Mouse (Mus musculus) lung, postnatal 25 days (tissue): Measurements from ENCODE around the gene Tbc1d10a.

Experiments used
- DNase-seq: peaks from one replicate; pipeline ENCODE4 v3.0.0; 2022; ENCODE audit warnings: low spot score

Gene Tbc1d10a

GRCm38 (mm10) chr11:4237389-4237912 lies 50.9 kb downstream of the Tbc1d10a start:
- no peak for DNase-seq

GRCm38 (mm10) chr11:4238167-4238566 lies 51.6 kb downstream of the Tbc1d10a start:
- no peak for DNase-seq

GRCm38 (mm10) chr11:4239691-4240090 lies 53.1 kb downstream of the Tbc1d10a start:
- DNase-seq, result no peak

GRCm38 (mm10) chr11:4240151-4240550 lies 53.6 kb downstream of the Tbc1d10a start:
- no peak for DNase-seq

GRCm38 (mm10) chr11:4241180-4241579 lies 54.6 kb downstream of the Tbc1d10a start:
- DNase-seq, result no peak

GRCm38 (mm10) chr11:4246126-4246525 lies 59.5 kb downstream of the Tbc1d10a start:
- no peak for DNase-seq

- no peak for DNase-seq
These were observed 60.0 kb downstream of the Tbc1d10a start for GRCm38 (mm10) chr11:4246623-4247022.

GRCm38 (mm10) chr11:4247201-4247959 lies 60.8 kb downstream of the Tbc1d10a start:
- no peak for DNase-seq

- DNase-seq, result no peak
These were observed 62.6 kb downstream of the Tbc1d10a start for GRCm38 (mm10) chr11:4249151-4249550.

GRCm38 (mm10) chr11:4250290-4250689 lies 63.7 kb downstream of the Tbc1d10a start:
- DNase-seq, result no peak

GRCm38 (mm10) chr11:4251376-4251775 lies 64.8 kb downstream of the Tbc1d10a start:
- no peak for DNase-seq

GRCm38 (mm10) chr11:4252886-4253285 lies 66.3 kb downstream of the Tbc1d10a start:
- DNase-seq, result no peak

GRCm38 (mm10) chr11:4256846-4257607 lies 70.4 kb downstream of the Tbc1d10a start, which contains the start of gene Lif:
Lif (plus strand) TSS chr11:4257557.
- DNase-seq, result no peak

GRCm38 (mm10) chr11:4257756-4258155 lies 71.2 kb downstream of the Tbc1d10a start:
- no peak for DNase-seq

- DNase-seq, result peak; percentile 76
These were observed 72.1 kb downstream of the Tbc1d10a start for GRCm38 (mm10) chr11:4258657-4259082.

- peak; percentile 57 for DNase-seq
These were observed 74.0 kb downstream of the Tbc1d10a start for GRCm38 (mm10) chr11:4260463-4261187.

- DNase-seq, result peak; percentile 64
These were observed 74.6 kb downstream of the Tbc1d10a start for GRCm38 (mm10) chr11:4261188-4261494.

- peak; percentile 33 for DNase-seq
These were observed 75.4 kb downstream of the Tbc1d10a start for GRCm38 (mm10) chr11:4261969-4262368.

- DNase-seq, result no peak
These were observed 76.3 kb downstream of the Tbc1d10a start for GRCm38 (mm10) chr11:4262847-4263246.

GRCm38 (mm10) chr11:4263296-4263695 lies 76.7 kb downstream of the Tbc1d10a start:
- no peak for DNase-seq

- peak; percentile 33 for DNase-seq
These were observed 77.5 kb downstream of the Tbc1d10a start for GRCm38 (mm10) chr11:4264066-4264465.
